Mouse (Mus musculus): ENCODE data around the gene Nsg1. TPM values are rescaled to one million over a fixed set of nuclear protein-coding genes. Genes with fewer than 3 reads are reported as not detected.

Gene Nsg1
- polyA plus RNA-seq, 1 experiment from 2014 or later, result 17.1 TPM

GRCm38 (mm10) chr5:38094331-38094730, 65.4 kb downstream of the Nsg1 start:
- Histone ChIP-seq H3K36me3 (ENCODE audit: control insufficient read depth, insufficient read depth) (0 out of 2 replicates have a peak, but pooled peaks cover 2% of the 10 kb centered on the region), H3K9ac (ENCODE audit: low read length) (no peak overlapping the region), H3K4me1 (ENCODE audit: control insufficient read depth, insufficient read depth, low read length) (no peaks in the 10 kb centered on the region), H3K9me3 (replicated peaks; ENCODE audit: control insufficient read depth, low read length) (no peaks in the 10 kb centered on the region), H3K27ac (ENCODE audit: low read length) (no peak overlapping the region), H3K4me3 (ENCODE audit: low read length) (no peak overlapping the region), H3K4me2 (ENCODE audit: low read depth, low read length) (no peak overlapping the region), H3K27me3 (ENCODE audit: control insufficient read depth, insufficient read depth, low read length) (no peaks in the 10 kb centered on the region)
- ATAC-seq (replicated peaks; ENCODE audit: extremely low read depth, insufficient read depth, low FRiP score), result no peak
- WGBS, result 100% methylated on average over 2 of the region's 2 CpGs

- no peak overlapping the region for H3K9ac ChIP-seq (ENCODE audit: low read length)
- no peaks in the 10 kb centered on the region for H3K27me3 ChIP-seq (ENCODE audit: control insufficient read depth, insufficient read depth, low read length)
- H3K4me1 ChIP-seq (ENCODE audit: control insufficient read depth, insufficient read depth, low read length), result no peaks in the 10 kb centered on the region
- 65% methylated on average over 2 of the region's 2 CpGs for WGBS
- no peaks in the 10 kb centered on the region for H3K9me3 ChIP-seq (replicated peaks; ENCODE audit: control insufficient read depth, low read length)
- H3K36me3 ChIP-seq (ENCODE audit: control insufficient read depth, insufficient read depth), result 0 out of 2 replicates have a peak, but pooled peaks cover 2% of the 10 kb centered on the region
- no peak overlapping the region for H3K4me3 ChIP-seq (ENCODE audit: low read length)
- ATAC-seq (replicated peaks; ENCODE audit: extremely low read depth, insufficient read depth, low FRiP score), result no peak
- no peak overlapping the region for H3K27ac ChIP-seq (ENCODE audit: low read length)
- H3K4me2 ChIP-seq (ENCODE audit: low read depth, low read length), result no peak overlapping the region
Measured at GRCm38 (mm10) chr5:38091966-38092304, 67.8 kb downstream of the Nsg1 start.

GRCm38 (mm10) chr5:38091046-38091965, 68.4 kb downstream of the Nsg1 start:
- no peak overlapping the region for H3K27ac ChIP-seq (ENCODE audit: low read length)
- H3K9ac ChIP-seq (ENCODE audit: low read length), result no peak overlapping the region
- WGBS, result 66% methylated on average over 8 of the region's 8 CpGs
- H3K9me3 ChIP-seq (replicated peaks; ENCODE audit: control insufficient read depth, low read length), result no peaks in the 10 kb centered on the region
- H3K4me2 ChIP-seq (ENCODE audit: low read depth, low read length), result no peak overlapping the region
- ATAC-seq (replicated peaks; ENCODE audit: extremely low read depth, insufficient read depth, low FRiP score), result no peak
- no peaks in the 10 kb centered on the region for H3K4me1 ChIP-seq (ENCODE audit: control insufficient read depth, insufficient read depth, low read length)
- H3K4me3 ChIP-seq (ENCODE audit: low read length), result no peak overlapping the region
- 0 out of 2 replicates have a peak, but pooled peaks cover 2% of the 10 kb centered on the region for H3K36me3 ChIP-seq (ENCODE audit: control insufficient read depth, insufficient read depth)
- H3K27me3 ChIP-seq (ENCODE audit: control insufficient read depth, insufficient read depth, low read length), result no peaks in the 10 kb centered on the region

GRCm38 (mm10) chr5:38090581-38090980, 69.1 kb downstream of the Nsg1 start:
- Histone ChIP-seq H3K36me3 (ENCODE audit: control insufficient read depth, insufficient read depth) (no peaks in the 10 kb centered on the region), H3K4me1 (ENCODE audit: control insufficient read depth, insufficient read depth, low read length) (no peaks in the 10 kb centered on the region), H3K4me2 (ENCODE audit: low read depth, low read length) (no peak overlapping the region), H3K9me3 (replicated peaks; ENCODE audit: control insufficient read depth, low read length) (no peaks in the 10 kb centered on the region), H3K9ac (ENCODE audit: low read length) (no peak overlapping the region), H3K27me3 (ENCODE audit: control insufficient read depth, insufficient read depth, low read length) (no peaks in the 10 kb centered on the region), H3K4me3 (ENCODE audit: low read length) (no peak overlapping the region), H3K27ac (ENCODE audit: low read length) (no peak overlapping the region)
- 69% methylated on average over 3 of the region's 3 CpGs for WGBS
- ATAC-seq (replicated peaks; ENCODE audit: extremely low read depth, insufficient read depth, low FRiP score), result no peak

GRCm38 (mm10) chr5:38090111-38090510, 69.6 kb downstream of the Nsg1 start:
- Histone ChIP-seq H3K9me3 (replicated peaks; ENCODE audit: control insufficient read depth, low read length) (no peaks in the 10 kb centered on the region), H3K4me2 (ENCODE audit: low read depth, low read length) (no peak overlapping the region), H3K27me3 (ENCODE audit: control insufficient read depth, insufficient read depth, low read length) (no peaks in the 10 kb centered on the region), H3K4me3 (ENCODE audit: low read length) (no peak overlapping the region), H3K27ac (ENCODE audit: low read length) (no peak overlapping the region), H3K36me3 (ENCODE audit: control insufficient read depth, insufficient read depth) (no peaks in the 10 kb centered on the region), H3K9ac (ENCODE audit: low read length) (no peak overlapping the region), H3K4me1 (ENCODE audit: control insufficient read depth, insufficient read depth, low read length) (no peaks in the 10 kb centered on the region)
- no peak for ATAC-seq (replicated peaks; ENCODE audit: extremely low read depth, insufficient read depth, low FRiP score)
- whole genome bisulfite sequencing, result 82% methylated on average over 3 of the region's 3 CpGs

Other genes starting within 250 kb of the Nsg1 start
- gene Stx18, start 121.2 kb downstream of the Nsg1 start, polyA plus RNA-seq (2015; fragmentation: Nextera tagmentation; extraction: Ambion mirVana), result 29.8 and 30.3 TPM in 2 replicates
- 8.0 and 8.1 TPM in 2 replicates for gene Zbtb49, start 60.5 kb upstream of the Nsg1 start, polyA plus RNA-seq (2015; fragmentation: Nextera tagmentation; extraction: Ambion mirVana)
- 40.1 and 53.7 TPM in 2 replicates for gene Lyar, start 60.6 kb upstream of the Nsg1 start, polyA plus RNA-seq (2015; fragmentation: Nextera tagmentation; extraction: Ambion mirVana)
- gene Tmem128, start 100.3 kb upstream of the Nsg1 start, polyA plus RNA-seq (2015; fragmentation: Nextera tagmentation; extraction: Ambion mirVana), result 41.4 and 43.2 TPM in 2 replicates
- not detected in 2 replicates for gene Otop1, start 116.1 kb upstream of the Nsg1 start, polyA plus RNA-seq (2015; fragmentation: Nextera tagmentation; extraction: Ambion mirVana)
- gene Drd5, start 159.5 kb upstream of the Nsg1 start, polyA plus RNA-seq (2015; fragmentation: Nextera tagmentation; extraction: Ambion mirVana), result 0.08 TPM in 1 of 2 replicates, not detected in the other